Mouse (Mus musculus) hindbrain, embryonic 16.5 days (tissue): Measurements from ENCODE around the gene Prkaca. TPM values are rescaled to one million over a fixed set of nuclear protein-coding genes. Genes with fewer than 3 reads are reported as not detected.

Experiments used
- ATAC-seq: fragments of 200-750 bp; cut with Nextera tagmentation; 2 replicates; pipeline ENCODE4 v1.8.0; 2017; ENCODE audit warnings: moderate TSS enrichment, moderate library complexity
- H3K27ac ChIP-seq: fragments of 300-500 bp; sonication (generic); 2 replicates; pipeline ENCODE4 v1.5.1; 2014; ENCODE audit warnings: low read depth, mild to moderate bottlenecking, control low read depth, low read length, moderate library complexity
- H3K27me3 ChIP-seq: fragments of 300-500 bp; sonication (generic); replicated peaks from 2 replicates; pipeline ENCODE4 v1.6.1; 2014; ENCODE audit warnings: low read length; ENCODE audit not compliant: control insufficient read depth, insufficient read depth
- H3K36me3 ChIP-seq: fragments of 300-500 bp; sonication (generic); 2 replicates; pipeline ENCODE4 v1.6.1; 2014; ENCODE audit warnings: mild to moderate bottlenecking, low read length, moderate library complexity, mixed read lengths; ENCODE audit not compliant: control insufficient read depth, insufficient read depth
- H3K4me1 ChIP-seq: fragments of 300-500 bp; sonication (generic); 2 replicates; pipeline ENCODE4 v1.6.1; 2014; ENCODE audit warnings: low read depth, low read length; ENCODE audit not compliant: control insufficient read depth, insufficient read depth
- H3K4me2 ChIP-seq: fragments of 300-500 bp; sonication (generic); 2 replicates; pipeline ENCODE4 v1.6.1; 2014; ENCODE audit warnings: mild to moderate bottlenecking, low read length, control low read depth, moderate library complexity
- H3K4me3 ChIP-seq: fragments of 300-500 bp; sonication (generic); 2 replicates; pipeline ENCODE4 v1.5.1; 2014; ENCODE audit warnings: mild to moderate bottlenecking, low read length, control low read depth, moderate library complexity
- H3K9ac ChIP-seq: fragments of 300-500 bp; sonication (generic); 2 replicates; pipeline ENCODE4 v1.6.1; 2014; ENCODE audit warnings: low read depth, mild to moderate bottlenecking, control low read depth, low read length, moderate library complexity
- H3K9me3 ChIP-seq: fragments of 300-500 bp; sonication (generic); 2 replicates; pipeline ENCODE4 v1.6.1; 2014; ENCODE audit warnings: mild to moderate bottlenecking, low read length, moderate library complexity; ENCODE audit not compliant: control insufficient read depth
- WGBS: fragments of 180-500 bp; shearing (Covaris S2); extraction: QIAGEN DNeasy Blood & Tissue Kit; methylation state at CpG from one replicate; pipeline ENCODE4 v1.1.7; 2014; 5-methylcytosine and 5-hydroxymethylcytosine counted together
- polyA plus RNA-seq: library from polyadenylated mRNA; unstranded; fragments of >200 nt; fragmentation: Nextera tagmentation; extraction: Ambion mirVana; gene quantifications from 2 replicates; pipeline ENCODE4 v1.2.1, GENCODE M21; 2015

Prkaca gene
- polyA plus RNA-seq = 202 and 254 TPM in 2 replicates

GRCm38 (mm10) chr8:83972150-83973120 is at the start of gene Prkaca:
Gene Prkaca, plus strand, starts transcription at chr8:83972993.
- peak within 1 kb of the TSS; percentile 92 for H3K9ac ChIP-seq
- peaks cover 25% of the 10 kb centered on the region for H3K4me1 ChIP-seq
- H3K4me2 ChIP-seq = peak within 1 kb of the TSS; percentile 91
- no peaks in the 10 kb centered on the region for H3K36me3 ChIP-seq
- peak within 1 kb of the TSS; percentile 88 for H3K27ac ChIP-seq
- no peaks in the 10 kb centered on the region for H3K27me3 ChIP-seq
- no peaks in the 10 kb centered on the region for H3K9me3 ChIP-seq
- under 1% methylated on average over 57 of the region's 94 CpGs for WGBS
- peak; percentile 100 for ATAC-seq
- peak within 1 kb of the TSS; percentile 93 for H3K4me3 ChIP-seq

GRCm38 (mm10) chr8:83924585-83924984 is 48.2 kb upstream of the Prkaca start:
- 84% methylated on average over 5 of the region's 5 CpGs for WGBS
- Histone ChIP-seq H3K36me3 (peaks cover 50% of the 10 kb centered on the region), H3K4me3 (no peak overlapping the region), H3K27ac (no peak overlapping the region), H3K9me3 (no peaks in the 10 kb centered on the region), H3K4me1 (no peaks in the 10 kb centered on the region), H3K27me3 (no peaks in the 10 kb centered on the region), H3K4me2 (no peak overlapping the region), H3K9ac (no peak overlapping the region)
- no peak for ATAC-seq

- Histone ChIP-seq H3K4me1 (no peaks in the 10 kb centered on the region), H3K36me3 (peaks cover 50% of the 10 kb centered on the region), H3K4me3 (no peak overlapping the region), H3K27ac (no peak overlapping the region), H3K9ac (no peak overlapping the region), H3K27me3 (no peaks in the 10 kb centered on the region), H3K9me3 (no peaks in the 10 kb centered on the region), H3K4me2 (no peak overlapping the region)
- ATAC-seq = no peak
- 80% methylated on average over 7 of the region's 7 CpGs for WGBS
These were observed 46.5 kb upstream of the Prkaca start for GRCm38 (mm10) chr8:83926266-83926665.

- Histone ChIP-seq H3K9ac (no peak overlapping the region), H3K27ac (no peak overlapping the region), H3K9me3 (no peaks in the 10 kb centered on the region), H3K4me2 (no peak overlapping the region), H3K27me3 (no peaks in the 10 kb centered on the region), H3K36me3 (peaks cover 81% of the 10 kb centered on the region), H3K4me3 (no peak overlapping the region), H3K4me1 (no peaks in the 10 kb centered on the region)
- no peak for ATAC-seq
- 88% methylated on average over 5 of the region's 5 CpGs for WGBS
These were observed 38.6 kb upstream of the Prkaca start for GRCm38 (mm10) chr8:83934222-83934621.

GRCm38 (mm10) chr8:83934994-83935393 is 37.8 kb upstream of the Prkaca start:
- Histone ChIP-seq H3K9ac (no peak overlapping the region), H3K27ac (no peak overlapping the region), H3K36me3 (peaks cover 81% of the 10 kb centered on the region), H3K4me2 (no peak overlapping the region), H3K4me3 (no peak overlapping the region), H3K27me3 (no peaks in the 10 kb centered on the region), H3K9me3 (no peaks in the 10 kb centered on the region), H3K4me1 (no peaks in the 10 kb centered on the region)
- 77% methylated on average over 2 of the region's 2 CpGs for WGBS
- no peak for ATAC-seq

GRCm38 (mm10) chr8:83935435-83935834 is 37.4 kb upstream of the Prkaca start:
- no peak overlapping the region for H3K9ac ChIP-seq
- H3K4me3 ChIP-seq = no peak overlapping the region
- H3K4me2 ChIP-seq = no peak overlapping the region
- 90% methylated on average over 8 of the region's 8 CpGs for WGBS
- no peaks in the 10 kb centered on the region for H3K9me3 ChIP-seq
- H3K36me3 ChIP-seq = peaks cover 81% of the 10 kb centered on the region
- no peak overlapping the region for H3K27ac ChIP-seq
- no peaks in the 10 kb centered on the region for H3K4me1 ChIP-seq
- H3K27me3 ChIP-seq = no peaks in the 10 kb centered on the region
- no peak for ATAC-seq

GRCm38 (mm10) chr8:83937645-83938044 is 35.1 kb upstream of the Prkaca start:
- no peaks in the 10 kb centered on the region for H3K9me3 ChIP-seq
- 96% methylated on average over 7 of the region's 7 CpGs for WGBS
- no peaks in the 10 kb centered on the region for H3K4me1 ChIP-seq
- no peaks in the 10 kb centered on the region for H3K27me3 ChIP-seq
- H3K9ac ChIP-seq = no peak overlapping the region
- H3K27ac ChIP-seq = no peak overlapping the region
- no peak overlapping the region for H3K4me2 ChIP-seq
- peaks cover 60% of the 10 kb centered on the region for H3K36me3 ChIP-seq
- H3K4me3 ChIP-seq = no peak overlapping the region
- ATAC-seq = no peak

GRCm38 (mm10) chr8:83938330-83938729 is 34.5 kb upstream of the Prkaca start:
- Histone ChIP-seq H3K4me3 (no peak overlapping the region), H3K4me1 (no peaks in the 10 kb centered on the region), H3K4me2 (no peak overlapping the region), H3K27ac (no peak overlapping the region), H3K9ac (no peak overlapping the region), H3K9me3 (no peaks in the 10 kb centered on the region), H3K36me3 (peaks cover 55% of the 10 kb centered on the region), H3K27me3 (no peaks in the 10 kb centered on the region)
- 91% methylated on average over 15 of the region's 15 CpGs for WGBS
- ATAC-seq = no peak

GRCm38 (mm10) chr8:83941066-83941677 is 31.6 kb upstream of the Prkaca start:
- Histone ChIP-seq H3K4me2 (no peak overlapping the region), H3K9me3 (no peaks in the 10 kb centered on the region), H3K9ac (no peak overlapping the region), H3K27ac (no peak overlapping the region; the same call in 1 of the 2 replicates), H3K36me3 (peaks cover 28% of the 10 kb centered on the region), H3K4me1 (no peaks in the 10 kb centered on the region), H3K27me3 (no peaks in the 10 kb centered on the region), H3K4me3 (no peak overlapping the region)
- ATAC-seq = no peak
- WGBS = 80% methylated on average over 6 of the region's 6 CpGs
